Comparison of ENCODE assay signal across 8 mouse cellular contexts in the genomic region with DNA sequence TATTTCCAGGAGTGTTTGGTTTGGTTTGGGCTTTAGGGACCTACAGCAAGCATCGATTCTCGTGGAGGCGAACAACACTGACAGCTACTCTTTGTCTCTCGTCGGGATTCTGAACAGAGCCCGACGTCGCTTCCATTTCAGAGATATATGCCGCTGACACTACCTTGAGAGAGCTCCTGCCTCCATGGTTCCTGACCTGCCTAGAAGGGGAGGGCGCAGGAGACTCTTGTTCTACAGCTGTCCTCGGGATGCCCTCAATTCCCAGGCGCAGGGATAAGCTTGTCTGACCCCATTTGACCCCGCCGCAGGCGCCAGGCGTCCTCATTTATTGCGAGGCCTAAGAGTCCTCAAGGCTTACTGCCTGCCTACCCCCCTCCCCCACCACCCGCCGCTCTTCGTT.
DNase-seq lines count a peak whose midpoint lies in the region; ATAC-seq and TF ChIP-seq lines count a peak whose summit lies in the region.

No protein-coding gene starts in this region.

- peaks cover 8% of the 10 kb centered on the region for H3K4me1 ChIP-seq in brown adipose tissue, adult 24 weeks (ENCODE audit: control insufficient read depth, insufficient read depth, insufficient read length, low read length)
- peaks cover 38% of the 10 kb centered on the region for H3K4me1 ChIP-seq in intestine, embryonic 16.5 days (ENCODE audit: control insufficient read depth, insufficient read depth, low read length)
- peaks cover 9% of the 10 kb centered on the region for H3K4me1 ChIP-seq in liver, postnatal 0 days (ENCODE audit: insufficient read depth)
- peaks cover 11% of the 10 kb centered on the region for H3K4me1 ChIP-seq in small intestine, adult 2 months (ENCODE audit: control insufficient read depth, insufficient read depth, insufficient read length, low read length)

- intact Hi-C loops in left cerebral cortex, adult 2 months (cut with DNase I): loop anchor here (5.0 to 10.0 kb wide), 4 partner anchors 370 to 1040 kb away; no protein-coding TSS in a partner anchor

- H3K9me3 ChIP-seq in intestine, embryonic 16.5 days (ENCODE audit: control insufficient read depth, low read length): no peaks in the 10 kb centered on the region
- H3K9me3 ChIP-seq in liver, postnatal 0 days (ENCODE audit: low read length): no peaks in the 10 kb centered on the region

- peak overlapping the region; percentile 69 for H3K4me2 ChIP-seq in intestine, embryonic 16.5 days (ENCODE audit: low read depth, low read length)
- peak overlapping the region; percentile 72 for H3K4me2 ChIP-seq in liver, postnatal 0 days (ENCODE audit: low read depth, low read length)

- H3K36me3 ChIP-seq in intestine, embryonic 16.5 days (ENCODE audit: control insufficient read depth, insufficient read depth, low read length): no peaks in the 10 kb centered on the region
- H3K36me3 ChIP-seq in liver, postnatal 0 days (replicated peaks; ENCODE audit: insufficient read depth, low read length): no peaks in the 10 kb centered on the region
- no peaks in the 10 kb centered on the region for H3K36me3 ChIP-seq in small intestine, adult 2 months (ENCODE audit: control insufficient read depth, insufficient read depth, low read length)

- H3K27me3 ChIP-seq in intestine, embryonic 16.5 days (replicated peaks; ENCODE audit: control insufficient read depth, insufficient read depth, low read length): no peaks in the 10 kb centered on the region
- H3K27me3 ChIP-seq in liver, postnatal 0 days (ENCODE audit: insufficient read depth, low read length): no peaks in the 10 kb centered on the region
- no peaks in the 10 kb centered on the region for H3K27me3 ChIP-seq in small intestine, adult 2 months (ENCODE audit: control insufficient read depth, insufficient read depth, low read length)

- TF ChIP-seq POLR2A in small intestine, adult 2 months (IDR thresholded peaks at IDR 0.05; ENCODE audit: low read depth, low read length): no peak; the same call in 1 of the 2 replicates

- TF ChIP-seq EP300 in liver, postnatal 0 days (IDR thresholded peaks at IDR 0.05; ENCODE audit: low read depth): no peak

- peak; percentile 18 for ATAC-seq in intestine, embryonic 16.5 days
- peak; percentile 19 for ATAC-seq in liver, postnatal 0 days

- no peak for TF ChIP-seq CTCF in left cerebral cortex, adult 2 months (IDR thresholded peaks at IDR 0.05)
- TF ChIP-seq CTCF in liver, postnatal 0 days (IDR thresholded peaks at IDR 0.05; ENCODE audit: low read depth): no peak
- TF ChIP-seq CTCF in small intestine, adult 2 months (IDR thresholded peaks at IDR 0.05; ENCODE audit: extremely low read depth, insufficient read length, insufficient replicate concordance, low read depth, low read length): no peak

- peak overlapping the region; percentile 38 for H3K4me3 ChIP-seq in left cerebral cortex, adult 2 months
- peak overlapping the region; percentile 22 for H3K4me3 ChIP-seq in brown adipose tissue, adult 24 weeks (ENCODE audit: insufficient read depth, low read depth, low read length)
- peak overlapping the region; percentile 36 for H3K4me3 ChIP-seq in intestine, embryonic 16.5 days (ENCODE audit: low read length)
- H3K4me3 ChIP-seq in liver, postnatal 0 days (ENCODE audit: low read depth, low read length): peak overlapping the region; percentile 34
- peak overlapping the region; percentile 37 for H3K4me3 ChIP-seq in small intestine, adult 2 months (ENCODE audit: low read depth, low read length)

- H3K27ac ChIP-seq in left cerebral cortex, adult 2 months: 0 out of 2 replicates have a peak overlapping the region, but pooled peaks have one; percentile 7
- peak overlapping the region; percentile 71 for H3K27ac ChIP-seq in brown adipose tissue, adult 24 weeks (replicated peaks; ENCODE audit: low read depth, low read length)
- H3K27ac ChIP-seq in intestine, embryonic 16.5 days (ENCODE audit: low read length): peak overlapping the region; percentile 72
- H3K27ac ChIP-seq in liver, postnatal 0 days (ENCODE audit: low read depth): no peak overlapping the region
- no peak overlapping the region for H3K27ac ChIP-seq in small intestine, adult 2 months (ENCODE audit: insufficient read depth, low read depth, low read length)

- peak overlapping the region; percentile 62 for H3K9ac ChIP-seq in intestine, embryonic 16.5 days (ENCODE audit: low read depth, low read length)
- H3K9ac ChIP-seq in liver, postnatal 0 days (replicated peaks): peak overlapping the region; percentile 38; the same call in 1 of the 2 replicates

- WGBS in intestine, embryonic 16.5 days: 9% methylated on average over 20 of the region's 20 CpGs
- WGBS in liver, postnatal 0 days (ENCODE audit: insufficient replicate concordance): 17% methylated on average over 20 of the region's 20 CpGs
- 42% methylated on average over 20 of the region's 20 CpGs for WGBS in small intestine, adult 2 months

- DNase-seq in left cerebral cortex, adult 2 months (ENCODE audit: extremely low spot score in 1 of 2, low spot score in 2 of 2): peak; percentile 14 to 21
- DNase-seq in left cerebral cortex, adult 9 months (ENCODE audit: low spot score in 2 of 2): no peak
- DNase-seq in gastrocnemius, postnatal 25 days: peak; percentile 32
- peak; percentile 21 for DNase-seq in liver, postnatal 0 days
- DNase-seq in adipocyte (ENCODE audit: low spot score): no peak

Comparison
In these comparisons a context has a peak if more than half of its experiments do, and no peak if none do; other contexts are left out.
1. DNase-seq: peak in left cerebral cortex, adult 2 months (2 of 2), gastrocnemius, postnatal 25 days (single experiment) and liver, postnatal 0 days (single experiment); none in left cerebral cortex, adult 9 months (0 of 2) and adipocyte (single experiment).
2. H3K27ac ChIP-seq: peak in left cerebral cortex, adult 2 months (single experiment), brown adipose tissue, adult 24 weeks (single experiment) and intestine, embryonic 16.5 days (single experiment); none in liver, postnatal 0 days (single experiment) and small intestine, adult 2 months (single experiment).
3. Peak in every context shown above with its lines, with median percentiles within 50 percentile points of each other: H3K4me3 ChIP-seq.